Mouse (Mus musculus) lung, embryonic 14.5 days (tissue): Measurements from ENCODE around the gene Chrna3. TPM values are rescaled to one million over a fixed set of nuclear protein-coding genes. Genes with fewer than 3 reads are reported as not detected.

Source experiments
- ATAC-seq: fragments of 200-750 bp; cut with Nextera tagmentation; 2 replicates; pipeline ENCODE4 v1.8.0; 2017; ENCODE audit warnings: mild to moderate bottlenecking, moderate TSS enrichment, moderate library complexity; ENCODE audit not compliant: insufficient read depth
- DNase-seq: peaks from one replicate; pipeline ENCODE4 v3.0.0-alpha.2; 2015
- H3K27ac ChIP-seq: fragments of 300-500 bp; sonication (generic); 2 replicates; pipeline ENCODE4 v1.5.1; 2014; ENCODE audit warnings: low read depth, mild to moderate bottlenecking, moderate library complexity
- H3K27me3 ChIP-seq: fragments of 300-500 bp; sonication (generic); 2 replicates; pipeline ENCODE4 v1.6.1; 2014; ENCODE audit warnings: low read length, control low read depth; ENCODE audit not compliant: insufficient read depth
- H3K36me3 ChIP-seq: fragments of 300-500 bp; sonication (generic); 2 replicates; pipeline ENCODE4 v1.6.1; 2014; ENCODE audit warnings: control low read depth; ENCODE audit not compliant: insufficient read depth
- H3K4me1 ChIP-seq: fragments of 300-500 bp; sonication (generic); 2 replicates; pipeline ENCODE4 v1.6.1; 2014; ENCODE audit warnings: antibody characterized with exemption, control low read depth; ENCODE audit not compliant: insufficient read depth
- H3K4me2 ChIP-seq: fragments of 300-500 bp; sonication (generic); 2 replicates; pipeline ENCODE4 v1.6.1; 2014; ENCODE audit warnings: mild to moderate bottlenecking
- H3K4me3 ChIP-seq: fragments of 300-500 bp; sonication (generic); 2 replicates; pipeline ENCODE4 v1.5.1; 2014; ENCODE audit warnings: low read depth, low read length
- H3K9ac ChIP-seq: fragments of 300-500 bp; sonication (generic); 2 replicates; pipeline ENCODE4 v1.6.1; 2014
- H3K9me3 ChIP-seq: fragments of 300-500 bp; sonication (generic); 2 replicates; pipeline ENCODE4 v1.6.1; 2016; ENCODE audit warnings: low read depth, low read length, control low read depth
- CTCF ChIP-seq: IDR thresholded peaks from 2 replicates; pipeline ENCODE4 v1.5.1; 2016; ENCODE audit warnings: antibody characterized with exemption, low read depth
- WGBS: fragments of 180-500 bp; shearing (Covaris S2); extraction: QIAGEN DNeasy Blood & Tissue Kit; methylation state at CpG from one replicate; pipeline ENCODE4 v1.1.7; 2014; 5-methylcytosine and 5-hydroxymethylcytosine counted together
- polyA plus RNA-seq: library from polyadenylated mRNA; unstranded; fragments of >200 nt; fragmentation: Nextera tagmentation; extraction: Ambion mirVana; gene quantifications from 2 replicates; pipeline ENCODE4 v1.2.1, GENCODE M21; 2014

Gene Chrna3
- polyA plus RNA-seq, 1 experiment from 2014 or later: 0.16 TPM

GRCm38 (mm10) chr9:55046764-55047163 is 20.4 kb upstream of the Chrna3 start:
- peak; percentile 40; the same call in 1 of the 2 replicates for TF ChIP-seq CTCF
- no peak overlapping the region for H3K27ac ChIP-seq
- no peak overlapping the region for H3K9ac ChIP-seq
- no peaks in the 10 kb centered on the region for H3K4me1 ChIP-seq
- H3K9me3 ChIP-seq: no peaks in the 10 kb centered on the region
- DNase-seq: peak; percentile 66
- H3K4me2 ChIP-seq: no peak overlapping the region
- 0% methylated on average over 3 of the region's 3 CpGs for WGBS
- no peaks in the 10 kb centered on the region for H3K36me3 ChIP-seq
- H3K4me3 ChIP-seq: no peak overlapping the region
- H3K27me3 ChIP-seq: 0 out of 2 replicates have a peak, but pooled peaks cover 3% of the 10 kb centered on the region
- no peak for ATAC-seq

- H3K4me3 ChIP-seq: no peak overlapping the region
Measured at GRCm38 (mm10) chr9:55045001-55045400, 18.6 kb upstream of the Chrna3 start.

GRCm38 (mm10) chr9:55043688-55044087 is 17.3 kb upstream of the Chrna3 start:
- WGBS: 11% methylated on average over 8 of the region's 8 CpGs
- Histone ChIP-seq H3K4me3 (no peak overlapping the region), H3K4me1 (no peaks in the 10 kb centered on the region), H3K9me3 (no peaks in the 10 kb centered on the region), H3K4me2 (no peak overlapping the region), H3K27ac (no peak overlapping the region), H3K36me3 (no peaks in the 10 kb centered on the region), H3K9ac (no peak overlapping the region), H3K27me3 (0 out of 2 replicates have a peak, but pooled peaks cover under 1% of the 10 kb centered on the region)
- TF ChIP-seq CTCF: no peak
- ATAC-seq (no peak), DNase-seq (no peak)

More at GRCm38 (mm10) chr9:55045001-55045400, 18.6 kb upstream of the Chrna3 start:
- 0 out of 2 replicates have a peak, but pooled peaks cover 3% of the 10 kb centered on the region for H3K27me3 ChIP-seq
- ATAC-seq: no peak
- no peaks in the 10 kb centered on the region for H3K9me3 ChIP-seq
- no peak for DNase-seq
- H3K9ac ChIP-seq: no peak overlapping the region
- H3K36me3 ChIP-seq: no peaks in the 10 kb centered on the region
- no peaks in the 10 kb centered on the region for H3K4me1 ChIP-seq
- WGBS: 56% methylated on average over 2 of the region's 2 CpGs
- no peak overlapping the region for H3K27ac ChIP-seq
- no peak overlapping the region for H3K4me2 ChIP-seq
- no peak for TF ChIP-seq CTCF

GRCm38 (mm10) chr9:55041389-55041788 is 15.0 kb upstream of the Chrna3 start:
- H3K27ac ChIP-seq: no peak overlapping the region
- H3K4me3 ChIP-seq: no peak overlapping the region

GRCm38 (mm10) chr9:55039983-55040382 is 13.6 kb upstream of the Chrna3 start:
- DNase-seq: no peak
- H3K36me3 ChIP-seq: no peaks in the 10 kb centered on the region
- ATAC-seq: no peak
- no peak overlapping the region for H3K4me3 ChIP-seq
- H3K4me2 ChIP-seq: no peak overlapping the region
- no peaks in the 10 kb centered on the region for H3K27me3 ChIP-seq
- H3K4me1 ChIP-seq: no peaks in the 10 kb centered on the region
- no peak overlapping the region for H3K9ac ChIP-seq
- H3K27ac ChIP-seq: no peak overlapping the region
- WGBS: 69% methylated on average over 5 of the region's 5 CpGs
- H3K9me3 ChIP-seq: no peaks in the 10 kb centered on the region
- TF ChIP-seq CTCF: no peak

More at GRCm38 (mm10) chr9:55041389-55041788, 15.0 kb upstream of the Chrna3 start:
- ATAC-seq (no peak), DNase-seq (no peak)
- H3K4me1 ChIP-seq: no peaks in the 10 kb centered on the region
- H3K4me2 ChIP-seq: no peak overlapping the region
- H3K9ac ChIP-seq: no peak overlapping the region
- H3K36me3 ChIP-seq: no peaks in the 10 kb centered on the region
- TF ChIP-seq CTCF: no peak
- no peaks in the 10 kb centered on the region for H3K9me3 ChIP-seq
- H3K27me3 ChIP-seq: no peaks in the 10 kb centered on the region
- whole genome bisulfite sequencing: 70% methylated on average over 2 of the region's 2 CpGs

- WGBS: 79% methylated on average over 8 of the region's 8 CpGs
- no peaks in the 10 kb centered on the region for H3K36me3 ChIP-seq
- DNase-seq (no peak), ATAC-seq (no peak)
- H3K9ac ChIP-seq: no peak overlapping the region
- no peaks in the 10 kb centered on the region for H3K27me3 ChIP-seq
- no peak for TF ChIP-seq CTCF
- H3K4me2 ChIP-seq: no peak overlapping the region
- no peak overlapping the region for H3K4me3 ChIP-seq
- no peaks in the 10 kb centered on the region for H3K9me3 ChIP-seq
- H3K27ac ChIP-seq: no peak overlapping the region
- H3K4me1 ChIP-seq: no peaks in the 10 kb centered on the region
Measured at GRCm38 (mm10) chr9:55038948-55039347, 12.6 kb upstream of the Chrna3 start.

- no peak for TF ChIP-seq CTCF
- ATAC-seq (no peak), DNase-seq (no peak)
- no peak overlapping the region for H3K27ac ChIP-seq
- no peak overlapping the region for H3K4me2 ChIP-seq
- peaks cover 11% of the 10 kb centered on the region for H3K27me3 ChIP-seq
- no peaks in the 10 kb centered on the region for H3K36me3 ChIP-seq
- no peaks in the 10 kb centered on the region for H3K9me3 ChIP-seq
- WGBS: 47% methylated on average over 6 of the region's 6 CpGs
- H3K9ac ChIP-seq: no peak overlapping the region
- no peaks in the 10 kb centered on the region for H3K4me1 ChIP-seq
- no peak overlapping the region for H3K4me3 ChIP-seq
Measured at GRCm38 (mm10) chr9:55031435-55032167, 5.2 kb upstream of the Chrna3 start.
